In genomic region chr3:96719173-96719572, GRCm38 (mm10) we compare ENCODE assay signal across 9 mouse cellular contexts. TPM values are rescaled to one million over a fixed set of nuclear protein-coding genes. Genes with fewer than 3 reads are reported as not detected.
DNase-seq lines count a peak whose midpoint lies in the region; ATAC-seq and TF ChIP-seq lines count a peak whose summit lies in the region.
"Had no signal": no experiment of that assay in that cellular context is flagged by ENCODE, and none has a peak within 500 bp of the region (broad histone marks: within the 10 kb centered on the region; RNA-seq: fewer than 3 reads in every experiment).

No protein-coding gene starts in this region.

- peak; percentile 82 for TF ChIP-seq CTCF in layer of hippocampus, adult 2 months (conservative IDR thresholded peaks at IDR 0.05)

- no peak overlapping the region for H3K4me2 ChIP-seq in forebrain, embryonic 14.5 days (ENCODE audit: low read length)
- H3K4me2 ChIP-seq in forebrain, embryonic 16.5 days (ENCODE audit: low read length): no peak overlapping the region; the same call in 1 of the 2 replicates
- H3K4me2 ChIP-seq in neural tube, embryonic 15.5 days: peak overlapping the region; percentile 23; the same call in 1 of the 2 replicates

- H3K27me3 ChIP-seq in forebrain, embryonic 14.5 days (replicated peaks; ENCODE audit: control insufficient read depth, insufficient read depth, low read length): no peaks in the 10 kb centered on the region
- H3K27me3 ChIP-seq in forebrain, embryonic 16.5 days (replicated peaks; ENCODE audit: control insufficient read depth, insufficient read depth, low read length): no peaks in the 10 kb centered on the region
- no peaks in the 10 kb centered on the region for H3K27me3 ChIP-seq in neural tube, embryonic 15.5 days (replicated peaks)
- no peaks in the 10 kb centered on the region for H3K27me3 ChIP-seq in embryonic facial prominence, embryonic 10.5 days (replicated peaks; ENCODE audit: low read depth, poor library complexity, severe bottlenecking)

- peaks cover 63% of the 10 kb centered on the region for H3K36me3 ChIP-seq in forebrain, embryonic 14.5 days (ENCODE audit: control insufficient read depth, insufficient read depth, low read length)
- H3K36me3 ChIP-seq in forebrain, embryonic 16.5 days (ENCODE audit: control insufficient read depth, insufficient read depth): peaks cover 12% of the 10 kb centered on the region
- peaks cover 52% of the 10 kb centered on the region for H3K36me3 ChIP-seq in neural tube, embryonic 15.5 days
- peaks cover 96% of the 10 kb centered on the region for H3K36me3 ChIP-seq in embryonic facial prominence, embryonic 10.5 days (replicated peaks)

- H3K27ac ChIP-seq in forebrain, embryonic 14.5 days (ENCODE audit: low read depth, low read length): no peak overlapping the region
- no peak overlapping the region for H3K27ac ChIP-seq in forebrain, embryonic 16.5 days (ENCODE audit: low read length)
- H3K27ac ChIP-seq in neural tube, embryonic 15.5 days (replicated peaks): no peak overlapping the region
- H3K27ac ChIP-seq in embryonic facial prominence, embryonic 10.5 days (replicated peaks): no peak overlapping the region
- peak overlapping the region; percentile 49; the same call in 1 of the 2 replicates for H3K27ac ChIP-seq in layer of hippocampus, adult 2 months

- 0 out of 2 replicates have a peak overlapping the region, but pooled peaks have one; percentile 8 for H3K9ac ChIP-seq in forebrain, embryonic 14.5 days (ENCODE audit: low read length)
- H3K9ac ChIP-seq in forebrain, embryonic 16.5 days (replicated peaks; ENCODE audit: low read depth, low read length): no peak overlapping the region
- H3K9ac ChIP-seq in neural tube, embryonic 15.5 days (replicated peaks): no peak overlapping the region

- ATAC-seq in forebrain, embryonic 14.5 days: no peak
- ATAC-seq in forebrain, embryonic 16.5 days: no peak
- 0 out of 2 replicates have a peak, but pooled peaks have one; percentile 41 for ATAC-seq in neural tube, embryonic 15.5 days (ENCODE audit: low FRiP score)
- no peak for ATAC-seq in activated CD4-positive, CD25-positive, alpha-beta regulatory T cell, adult 4 months

- H3K4me3 ChIP-seq in forebrain, embryonic 14.5 days (ENCODE audit: low read depth, low read length): no peak overlapping the region
- H3K4me3 ChIP-seq in forebrain, embryonic 16.5 days (replicated peaks; ENCODE audit: low read length): no peak overlapping the region
- H3K4me3 ChIP-seq in neural tube, embryonic 15.5 days (replicated peaks): no peak overlapping the region
- H3K4me3 ChIP-seq in embryonic facial prominence, embryonic 10.5 days: no peak overlapping the region; the same call in 1 of the 2 replicates
- peak overlapping the region; percentile 45 for H3K4me3 ChIP-seq in layer of hippocampus, adult 2 months

- DNase-seq in forebrain, embryonic 14.5 days (ENCODE audit: low spot score): peak; percentile 51
- DNase-seq in neural tube, embryonic 10.5 days (ENCODE audit: extremely low spot score, low spot score): no peak
- DNase-seq in embryonic facial prominence, embryonic 10.5 days (ENCODE audit: low spot score): peak; percentile 57
- peak; percentile 55 to 79 for DNase-seq in layer of hippocampus, adult 2 months (ENCODE audit: low spot score in 2 of 2)
- DNase-seq in retina, postnatal 1 day: peak; percentile 71

- no peaks in the 10 kb centered on the region for H3K9me3 ChIP-seq in forebrain, embryonic 14.5 days (replicated peaks; ENCODE audit: control insufficient read depth, low read length)
- no peaks in the 10 kb centered on the region for H3K9me3 ChIP-seq in forebrain, embryonic 16.5 days (ENCODE audit: control insufficient read depth, low read length)
- H3K9me3 ChIP-seq in neural tube, embryonic 15.5 days (replicated peaks): no peaks in the 10 kb centered on the region
- H3K9me3 ChIP-seq in embryonic facial prominence, embryonic 10.5 days: no peaks in the 10 kb centered on the region
- H3K9me3 ChIP-seq: G1E had no signal

- no peaks in the 10 kb centered on the region for H3K4me1 ChIP-seq in forebrain, embryonic 14.5 days (ENCODE audit: control insufficient read depth, insufficient read depth, low read length)
- no peaks in the 10 kb centered on the region for H3K4me1 ChIP-seq in forebrain, embryonic 16.5 days (replicated peaks; ENCODE audit: control insufficient read depth, insufficient read depth, low read length)
- peaks cover 4% of the 10 kb centered on the region; the same call in 1 of the 2 replicates for H3K4me1 ChIP-seq in neural tube, embryonic 15.5 days
- H3K4me1 ChIP-seq in embryonic facial prominence, embryonic 10.5 days: peaks cover 15% of the 10 kb centered on the region

- 43% methylated on average over 14 of the region's 14 CpGs for WGBS in forebrain, embryonic 14.5 days
- WGBS in forebrain, embryonic 16.5 days: 37% methylated on average over 14 of the region's 14 CpGs
- WGBS in neural tube, embryonic 15.5 days: 37% methylated on average over 14 of the region's 14 CpGs
- 34% methylated on average over 14 of the region's 14 CpGs for WGBS in embryonic facial prominence, embryonic 10.5 days

RNA-seq across cellular contexts. Expression of gene Polr3c, which starts 8.3 kb away (rescaled TPM):
- 27.8 and 28.9 TPM in 2 replicates for polyA plus RNA-seq in forebrain, embryonic 14.5 days (2014; fragmentation: Nextera tagmentation; extraction: Ambion mirVana)
- 32.2 and 33.9 TPM in 2 replicates for polyA plus RNA-seq in forebrain, embryonic 16.5 days (2015; fragmentation: Nextera tagmentation; extraction: Ambion mirVana)
- 31.5 and 35.7 TPM in 2 replicates for polyA plus RNA-seq in neural tube, embryonic 15.5 days (2015; fragmentation: Nextera tagmentation; extraction: Ambion mirVana)
- polyA plus RNA-seq in embryonic facial prominence, embryonic 10.5 days (2016; fragmentation: Nextera tagmentation; extraction: Ambion mirVana): 44.1 and 47.6 TPM in 2 replicates
- 10 to 100 TPM; 23.5 to 24.0 TPM for total RNA-seq in layer of hippocampus, adult 2 months (2021)
- polyA plus RNA-seq in activated CD4-positive, CD25-positive, alpha-beta regulatory T cell, adult 4 months (2017; shearing (Covaris generic)): 10 to 100 TPM; 67.6 to 69.6 TPM

RNA-seq across cellular contexts. Expression of gene Rnf115, which starts 8.3 kb away (rescaled TPM):
- 69.7 and 70.8 TPM in 2 replicates for polyA plus RNA-seq in forebrain, embryonic 14.5 days (2014; fragmentation: Nextera tagmentation; extraction: Ambion mirVana)
- polyA plus RNA-seq in forebrain, embryonic 16.5 days (2015; fragmentation: Nextera tagmentation; extraction: Ambion mirVana): 59.8 and 65.1 TPM in 2 replicates
- 76.7 and 77.9 TPM in 2 replicates for polyA plus RNA-seq in neural tube, embryonic 15.5 days (2015; fragmentation: Nextera tagmentation; extraction: Ambion mirVana)
- polyA plus RNA-seq in embryonic facial prominence, embryonic 10.5 days (2016; fragmentation: Nextera tagmentation; extraction: Ambion mirVana): 66.8 and 69.7 TPM in 2 replicates
- 10 to 100 TPM; 59.7 to 61.3 TPM for total RNA-seq in layer of hippocampus, adult 2 months (2021)
- polyA plus RNA-seq in activated CD4-positive, CD25-positive, alpha-beta regulatory T cell, adult 4 months (2017; shearing (Covaris generic)): 10 to 100 TPM; 62.2 to 68.7 TPM

RNA-seq across cellular contexts. Expression of gene Nudt17, which starts 10.8 kb away (rescaled TPM):
- 7.3 and 7.5 TPM in 2 replicates for polyA plus RNA-seq in forebrain, embryonic 14.5 days (2014; fragmentation: Nextera tagmentation; extraction: Ambion mirVana)
- polyA plus RNA-seq in forebrain, embryonic 16.5 days (2015; fragmentation: Nextera tagmentation; extraction: Ambion mirVana): 4.8 and 6.2 TPM in 2 replicates
- polyA plus RNA-seq in neural tube, embryonic 15.5 days (2015; fragmentation: Nextera tagmentation; extraction: Ambion mirVana): 20.0 and 24.7 TPM in 2 replicates
- 12.9 and 13.0 TPM in 2 replicates for polyA plus RNA-seq in embryonic facial prominence, embryonic 10.5 days (2016; fragmentation: Nextera tagmentation; extraction: Ambion mirVana)
- total RNA-seq in layer of hippocampus, adult 2 months (2021): 10 to 100 TPM; 15.0 to 16.2 TPM
- 1 to 10 TPM; 1.1 to 1.4 TPM for polyA plus RNA-seq in activated CD4-positive, CD25-positive, alpha-beta regulatory T cell, adult 4 months (2017; shearing (Covaris generic))

RNA-seq across cellular contexts. Expression of gene Pias3, which starts 23.0 kb away (rescaled TPM):
- polyA plus RNA-seq in forebrain, embryonic 14.5 days (2014; fragmentation: Nextera tagmentation; extraction: Ambion mirVana): 14.8 and 21.3 TPM in 2 replicates
- polyA plus RNA-seq in forebrain, embryonic 16.5 days (2015; fragmentation: Nextera tagmentation; extraction: Ambion mirVana): 24.3 and 32.6 TPM in 2 replicates
- 36.2 and 39.4 TPM in 2 replicates for polyA plus RNA-seq in neural tube, embryonic 15.5 days (2015; fragmentation: Nextera tagmentation; extraction: Ambion mirVana)
- polyA plus RNA-seq in embryonic facial prominence, embryonic 10.5 days (2016; fragmentation: Nextera tagmentation; extraction: Ambion mirVana): 45.2 and 53.4 TPM in 2 replicates
- 10 to 100 TPM; 32.5 to 44.4 TPM for total RNA-seq in layer of hippocampus, adult 2 months (2021)
- 10 to 100 TPM; 30.8 to 41.5 TPM for polyA plus RNA-seq in activated CD4-positive, CD25-positive, alpha-beta regulatory T cell, adult 4 months (2017; shearing (Covaris generic))

RNA-seq across cellular contexts. Expression of gene Ankrd35, which starts 49.2 kb away (rescaled TPM):
- polyA plus RNA-seq in forebrain, embryonic 14.5 days (2014; fragmentation: Nextera tagmentation; extraction: Ambion mirVana): 1.1 and 1.9 TPM in 2 replicates
- 1.2 and 3.5 TPM in 2 replicates for polyA plus RNA-seq in forebrain, embryonic 16.5 days (2015; fragmentation: Nextera tagmentation; extraction: Ambion mirVana)
- 2.3 and 2.4 TPM in 2 replicates for polyA plus RNA-seq in neural tube, embryonic 15.5 days (2015; fragmentation: Nextera tagmentation; extraction: Ambion mirVana)
- 0.11 and 0.14 TPM in 2 replicates for polyA plus RNA-seq in embryonic facial prominence, embryonic 10.5 days (2016; fragmentation: Nextera tagmentation; extraction: Ambion mirVana)
- 1 to 10 TPM; 6.3 to 6.7 TPM for total RNA-seq in layer of hippocampus, adult 2 months (2021)
- under 1 TPM in 1 of 2 experiments, not detected in 1; 0.13 TPM for polyA plus RNA-seq in activated CD4-positive, CD25-positive, alpha-beta regulatory T cell, adult 4 months (2017; shearing (Covaris generic))
- total RNA-seq: G1E had no signal
- polyA plus RNA-seq: G1E had no signal
